ENCODE assay signal across 8 mouse cellular contexts in genomic region chr11:102394421-102395124, GRCm38 (mm10). TPM values are rescaled to one million over a fixed set of nuclear protein-coding genes. Genes with fewer than 3 reads are reported as not detected.
DNase-seq lines count a peak whose midpoint lies in the region; ATAC-seq lines count a peak whose summit lies in the region.

No protein-coding gene starts in this region.

- no peaks in the 10 kb centered on the region for H3K36me3 ChIP-seq in forebrain, embryonic 11.5 days (ENCODE audit: control insufficient read depth, insufficient read depth, low read length)
- peaks cover 12% of the 10 kb centered on the region; the same call in 1 of the 2 replicates for H3K36me3 ChIP-seq in midbrain, embryonic 10.5 days

- DNase-seq in adrenal gland, postnatal 14 days, result peak; percentile 73
- no peak for DNase-seq in adrenal gland, postnatal 25 days
- peak; percentile 62 for DNase-seq in ZHBTc4 (ENCODE audit: low read depth, low spot score)
- peak; percentile 50 for DNase-seq in forebrain, embryonic 11.5 days (ENCODE audit: low spot score)
- DNase-seq in midbrain, embryonic 10.5 days (ENCODE audit: low spot score), result no peak
- DNase-seq in yolk sac, embryonic 10.5 days (ENCODE audit: low spot score), result no peak
- DNase-seq in thymus, postnatal 14 days, result no peak
- DNase-seq in gastrocnemius, postnatal 36 days, result no peak

- WGBS in forebrain, embryonic 11.5 days, result 78% methylated on average over 9 of the region's 9 CpGs
- 83% methylated on average over 9 of the region's 9 CpGs for WGBS in midbrain, embryonic 10.5 days

- H3K9me3 ChIP-seq in forebrain, embryonic 11.5 days (ENCODE audit: control insufficient read depth, low read length), result no peaks in the 10 kb centered on the region
- no peaks in the 10 kb centered on the region for H3K9me3 ChIP-seq in midbrain, embryonic 10.5 days (replicated peaks)

- intact Hi-C loops in gastrocnemius, postnatal 36 days (cut with DNase I), result no loop called here

- peaks cover 23% of the 10 kb centered on the region for H3K4me1 ChIP-seq in forebrain, embryonic 11.5 days (replicated peaks; ENCODE audit: control insufficient read depth, insufficient read depth, low read length)
- H3K4me1 ChIP-seq in midbrain, embryonic 10.5 days, result peaks cover 64% of the 10 kb centered on the region

- peak overlapping the region; percentile 60 for H3K9ac ChIP-seq in forebrain, embryonic 11.5 days (ENCODE audit: low read length)

- peaks cover 10% of the 10 kb centered on the region for H3K27me3 ChIP-seq in forebrain, embryonic 11.5 days (ENCODE audit: control insufficient read depth, insufficient read depth, low read length)
- peaks cover 48% of the 10 kb centered on the region for H3K27me3 ChIP-seq in midbrain, embryonic 10.5 days (ENCODE audit: low read depth, poor library complexity, severe bottlenecking)

- H3K4me3 ChIP-seq in forebrain, embryonic 11.5 days (ENCODE audit: low read depth, low read length), result peak overlapping the region; percentile 51
- H3K4me3 ChIP-seq in midbrain, embryonic 10.5 days, result peak overlapping the region; percentile 74

- H3K27ac ChIP-seq in forebrain, embryonic 11.5 days (ENCODE audit: low read depth, low read length), result no peak overlapping the region
- H3K27ac ChIP-seq in midbrain, embryonic 10.5 days (replicated peaks), result peak overlapping the region; percentile 89

- peak overlapping the region; percentile 84 for H3K4me2 ChIP-seq in forebrain, embryonic 11.5 days (ENCODE audit: low read depth, low read length, severe bottlenecking)

- ATAC-seq in forebrain, embryonic 11.5 days (replicated peaks; ENCODE audit: low FRiP score), result no peak

RNA-seq across cellular contexts. Expression of gene Rundc3a, which starts 1.4 kb away (rescaled TPM):
- 31.3 and 31.6 TPM in 2 replicates for total RNA-seq in adrenal gland, postnatal 14 days (2021)
- total RNA-seq in adrenal gland, postnatal 25 days (2021), result 24.4 and 39.7 TPM in 2 replicates
- 33.1 and 35.4 TPM in 2 replicates for polyA plus RNA-seq in forebrain, embryonic 11.5 days (2014; fragmentation: Nextera tagmentation; extraction: Ambion mirVana)
- polyA plus RNA-seq in midbrain, embryonic 10.5 days (2016; fragmentation: Nextera tagmentation; extraction: Ambion mirVana), result 21.5 and 40.7 TPM in 2 replicates
- total RNA-seq in gastrocnemius, postnatal 36 days (2021), result not detected

RNA-seq across cellular contexts. Expression of gene Slc25a39, which starts 13.2 kb away (rescaled TPM):
- total RNA-seq in adrenal gland, postnatal 14 days (2021), result 373 and 415 TPM in 2 replicates
- total RNA-seq in adrenal gland, postnatal 25 days (2021), result 439 and 629 TPM in 2 replicates
- polyA plus RNA-seq in forebrain, embryonic 11.5 days (2014; fragmentation: Nextera tagmentation; extraction: Ambion mirVana), result 196 and 214 TPM in 2 replicates
- polyA plus RNA-seq in midbrain, embryonic 10.5 days (2016; fragmentation: Nextera tagmentation; extraction: Ambion mirVana), result 234 and 249 TPM in 2 replicates
- total RNA-seq in gastrocnemius, postnatal 36 days (2021), result 10 to 100 TPM; 56.2 to 64.3 TPM

RNA-seq across cellular contexts. Expression of gene Slc4a1, which starts 28.6 kb away (rescaled TPM):
- 17.5 and 72.4 TPM in 2 replicates for total RNA-seq in adrenal gland, postnatal 14 days (2021)
- total RNA-seq in adrenal gland, postnatal 25 days (2021), result 1.0 and 1.8 TPM in 2 replicates
- 33.8 and 36.8 TPM in 2 replicates for polyA plus RNA-seq in forebrain, embryonic 11.5 days (2014; fragmentation: Nextera tagmentation; extraction: Ambion mirVana)
- polyA plus RNA-seq in midbrain, embryonic 10.5 days (2016; fragmentation: Nextera tagmentation; extraction: Ambion mirVana), result 33.8 and 33.9 TPM in 2 replicates
- total RNA-seq in gastrocnemius, postnatal 36 days (2021), result under 1 TPM in 1 of 2 experiments, not detected in 1; 0.31 TPM

RNA-seq across cellular contexts. Expression of gene Grn, which starts 35.5 kb away (rescaled TPM):
- total RNA-seq in adrenal gland, postnatal 14 days (2021), result 180 and 194 TPM in 2 replicates
- 198 and 230 TPM in 2 replicates for total RNA-seq in adrenal gland, postnatal 25 days (2021)
- 65.7 and 72.8 TPM in 2 replicates for polyA plus RNA-seq in forebrain, embryonic 11.5 days (2014; fragmentation: Nextera tagmentation; extraction: Ambion mirVana)
- 63.5 and 77.1 TPM in 2 replicates for polyA plus RNA-seq in midbrain, embryonic 10.5 days (2016; fragmentation: Nextera tagmentation; extraction: Ambion mirVana)
- 10 to 100 TPM; 23.5 to 24.8 TPM for total RNA-seq in gastrocnemius, postnatal 36 days (2021)

RNA-seq across cellular contexts. Expression of gene Fam171a2, which starts 52.9 kb away (rescaled TPM):
- 8.2 and 9.6 TPM in 2 replicates for total RNA-seq in adrenal gland, postnatal 14 days (2021)
- 4.3 and 8.7 TPM in 2 replicates for total RNA-seq in adrenal gland, postnatal 25 days (2021)
- 11.0 and 11.2 TPM in 2 replicates for polyA plus RNA-seq in forebrain, embryonic 11.5 days (2014; fragmentation: Nextera tagmentation; extraction: Ambion mirVana)
- polyA plus RNA-seq in midbrain, embryonic 10.5 days (2016; fragmentation: Nextera tagmentation; extraction: Ambion mirVana), result 3.0 and 4.0 TPM in 2 replicates
- 1 to 10 TPM; 1.4 to 1.6 TPM for total RNA-seq in gastrocnemius, postnatal 36 days (2021)

Comparison
In these comparisons a context has a peak if more than half of its experiments do, and no peak if none do; other contexts are left out.
1. DNase-seq: peak in adrenal gland, postnatal 14 days (single experiment), ZHBTc4 (single experiment) and forebrain, embryonic 11.5 days (single experiment); none in adrenal gland, postnatal 25 days (single experiment), midbrain, embryonic 10.5 days (single experiment), yolk sac, embryonic 10.5 days (single experiment), thymus, postnatal 14 days (single experiment) and gastrocnemius, postnatal 36 days (0 of 2).
2. RNA of gene Rundc3a, which starts 1.4 kb away (total RNA-seq): 24.4 to 39.7 TPM in adrenal gland, postnatal 25 days and 31.3 to 31.6 TPM in adrenal gland, postnatal 14 days; not detected in gastrocnemius, postnatal 36 days; every median in the first group is over 10 times any median in the second.